Mouse (Mus musculus) heart, adult 2 months (tissue): ENCODE data around the gene Wipf1. TPM values are rescaled to one million over a fixed set of nuclear protein-coding genes. Genes with fewer than 3 reads are reported as not detected.
A peak's percentile ranks its signal among the peaks of the same experiment; 100 is the strongest.

Source experiments
- DNase-seq, 2 experiments: peaks; one replicate each; pipeline ENCODE4 v3.0.0; 2021
- H3K27ac ChIP-seq: fragments of 200-600 bp; 2 replicates; pipeline ENCODE4 v1.8.1; 2022
- H3K27me3 ChIP-seq: fragments of 200-500 bp; 2 replicates; pipeline ENCODE4 v1.6.1; 2012; ENCODE audit warnings: mild to moderate bottlenecking, low read length, inconsistent platforms, mixed read lengths; ENCODE audit not compliant: control insufficient read depth, insufficient read depth
- H3K36me3 ChIP-seq: fragments of 200-500 bp; 2 replicates; pipeline ENCODE4 v1.6.1; 2012; ENCODE audit warnings: low read length, inconsistent platforms; ENCODE audit not compliant: control insufficient read depth, insufficient read depth
- H3K4me1 ChIP-seq: fragments of 200-500 bp; 2 replicates; pipeline ENCODE4 v1.6.1; 2011; ENCODE audit warnings: low read length; ENCODE audit not compliant: control insufficient read depth, insufficient read depth
- H3K4me3 ChIP-seq: fragments of 200-600 bp; 2 replicates; pipeline ENCODE4 v1.8.1; 2022
- H3K79me2 ChIP-seq: fragments of 200-500 bp; replicated peaks from 2 replicates; pipeline ENCODE4 v1.6.1; 2012; ENCODE audit warnings: mild to moderate bottlenecking, inconsistent platforms, low read length, moderate library complexity, mixed read lengths; ENCODE audit not compliant: control insufficient read depth, insufficient read depth
- H3K9ac ChIP-seq: fragments of 200-500 bp; 2 replicates; pipeline ENCODE4 v1.6.1; 2012; ENCODE audit warnings: low read depth, mild to moderate bottlenecking, control low read depth, inconsistent platforms, low read length, mixed read lengths
- CTCF ChIP-seq: fragments of 200-600 bp; IDR thresholded peaks from 2 replicates; pipeline ENCODE4 v1.8.1; 2022; ENCODE audit warnings: antibody characterized with exemption, mild to moderate bottlenecking, moderate library complexity
- EP300 ChIP-seq: fragments of 200-500 bp; IDR thresholded peaks from 2 replicates; pipeline ENCODE4 v1.6.1; 2011; ENCODE audit warnings: low read depth, low read length, control low read depth; ENCODE audit not compliant: insufficient read depth
- POLR2A ChIP-seq: fragments of 200-500 bp; IDR thresholded peaks from 2 replicates; pipeline ENCODE4 v1.6.1; 2011; ENCODE audit warnings: mild to moderate bottlenecking, low read depth, low read length, control low read depth; ENCODE audit not compliant: insufficient read depth
- WGBS: fragments of 180-500 bp; shearing (Covaris S2); methylation state at CpG from one replicate; pipeline ENCODE4 v1.1.7; 2018; 5-methylcytosine and 5-hydroxymethylcytosine counted together
- intact Hi-C: fragments of 180-260 bp; cut with DNase I; formaldehyde crosslinking; loops from one replicate; pipeline ENCODE4 v1.15.1; 2025
- polyA plus RNA-seq: library from polyadenylated mRNA; depleted of rRNA; stranded (reverse); fragments of >200 nt; gene quantifications from 2 replicates; pipeline ENCODE4 v1.2.3, GENCODE M21; 2012
- total RNA-seq, 2 experiments: library from RNA; stranded (reverse); gene quantifications; 2 replicates each; pipeline ENCODE4 v1.2.3; 2021

Gene Wipf1
- total and polyA plus RNA-seq, 3 experiments = 6.6 to 17.0 (median 12.9) TPM

- Histone ChIP-seq H3K79me2 (no peaks in the 10 kb centered on the region), H3K27ac (no peak overlapping the region), H3K4me3 (no peak overlapping the region), H3K36me3 (no peaks in the 10 kb centered on the region), H3K9ac (no peak overlapping the region), H3K27me3 (no peaks in the 10 kb centered on the region), H3K4me1 (no peaks in the 10 kb centered on the region)
- intact Hi-C loops = no loop called here
- no peak for TF ChIP-seq CTCF
- no peak for TF ChIP-seq EP300
- no peak for TF ChIP-seq POLR2A
- DNase-seq = no peak
- WGBS = 77% methylated on average over 3 of the region's 3 CpGs
Measured at GRCm38 (mm10) chr2:73394476-73394875, 135.1 kb downstream of the Wipf1 start.

DNA sequence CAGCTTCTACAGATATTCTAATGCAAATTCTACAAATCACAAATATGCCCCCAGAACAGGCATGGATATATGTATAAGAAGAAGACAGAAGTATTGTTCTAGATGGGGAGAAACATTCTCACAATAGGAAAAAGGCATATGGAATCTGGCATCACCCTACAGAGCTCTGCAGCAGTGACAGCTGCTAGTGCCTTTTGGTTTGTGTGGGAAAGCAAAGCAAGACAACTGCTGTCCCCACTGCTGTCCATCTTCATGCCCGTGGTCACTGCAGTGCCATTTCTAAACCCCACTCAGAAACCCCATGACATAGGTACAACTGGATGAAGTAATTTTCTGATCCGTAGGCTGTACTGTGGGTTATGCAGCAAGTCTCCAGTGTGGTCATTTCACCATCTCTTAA is 136.8 kb downstream of the Wipf1 start:
- Histone ChIP-seq H3K27me3 (no peaks in the 10 kb centered on the region), H3K4me3 (no peak overlapping the region), H3K79me2 (no peaks in the 10 kb centered on the region), H3K36me3 (no peaks in the 10 kb centered on the region), H3K4me1 (no peaks in the 10 kb centered on the region), H3K27ac (no peak overlapping the region), H3K9ac (no peak overlapping the region)
- intact Hi-C loops = no loop called here
- 69% methylated on average over 2 of the region's 2 CpGs for WGBS
- TF ChIP-seq CTCF = no peak
- TF ChIP-seq EP300 = no peak
- no peak for TF ChIP-seq POLR2A
- DNase-seq = no peak

DNA sequence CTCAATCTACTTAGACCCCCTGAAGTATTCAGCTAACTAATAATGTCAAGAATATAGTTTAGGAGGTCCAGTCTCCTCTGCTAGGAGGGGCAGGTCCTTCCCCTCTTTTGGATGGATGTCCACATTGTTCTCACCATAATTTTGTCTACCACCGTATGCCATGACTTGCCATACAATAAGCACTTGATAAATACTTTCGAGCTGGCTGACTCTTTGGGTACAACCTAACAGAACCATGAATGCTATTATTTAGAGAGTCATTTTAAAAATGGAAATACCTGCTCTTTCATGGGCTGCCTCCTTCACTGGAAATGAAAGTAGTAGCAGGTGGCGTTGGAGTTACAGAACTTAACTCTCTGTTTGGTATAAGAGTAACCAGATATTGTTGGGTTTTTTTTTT is 139.6 kb downstream of the Wipf1 start:
- peaks cover 2% of the 10 kb centered on the region; the same call in 1 of the 2 replicates for H3K4me1 ChIP-seq
- intact Hi-C loops = loop anchor here (5.0 kb wide), 2 partner anchors 113 to 178 kb away; no protein-coding TSS in a partner anchor
- no peak overlapping the region for H3K4me3 ChIP-seq
- no peaks in the 10 kb centered on the region for H3K36me3 ChIP-seq
- no peak overlapping the region for H3K9ac ChIP-seq
- H3K79me2 ChIP-seq = no peaks in the 10 kb centered on the region
- no peak for DNase-seq
- no peak for TF ChIP-seq CTCF
- TF ChIP-seq POLR2A = no peak
- no peak for TF ChIP-seq EP300
- 85% methylated on average over 3 of the region's 3 CpGs for WGBS
- no peak overlapping the region for H3K27ac ChIP-seq
- no peaks in the 10 kb centered on the region for H3K27me3 ChIP-seq

DNA sequence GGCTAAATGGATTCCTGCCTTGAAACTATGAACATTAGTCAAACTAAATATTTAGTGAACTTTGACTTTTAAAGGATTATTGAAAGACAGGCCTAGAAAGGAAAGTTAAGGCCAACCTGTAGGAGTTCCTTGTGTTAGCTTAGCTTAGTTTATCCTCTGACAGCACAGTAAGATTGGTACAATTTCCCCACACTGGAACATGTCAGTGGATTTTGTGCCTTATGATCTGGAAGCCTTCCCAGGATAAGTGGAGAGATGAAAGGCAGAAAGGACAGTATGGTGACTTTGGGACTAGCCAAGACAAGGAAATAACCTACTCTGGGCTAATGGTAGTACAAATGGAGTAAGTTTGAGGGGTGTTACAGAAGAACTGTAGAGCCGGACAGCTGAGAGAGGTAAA is 141.7 kb downstream of the Wipf1 start:
- intact Hi-C loops = loop anchor here (5.0 kb wide), 2 partner anchors 111 to 176 kb away; no protein-coding TSS in a partner anchor
- H3K27me3 ChIP-seq = no peaks in the 10 kb centered on the region
- H3K79me2 ChIP-seq = no peaks in the 10 kb centered on the region
- no peaks in the 10 kb centered on the region for H3K36me3 ChIP-seq
- TF ChIP-seq POLR2A (no peak), EP300 (no peak), CTCF (no peak)
- H3K27ac ChIP-seq = no peak overlapping the region
- H3K4me1 ChIP-seq = peaks cover 2% of the 10 kb centered on the region; the same call in 1 of the 2 replicates
- no peak overlapping the region for H3K4me3 ChIP-seq
- WGBS = 87% methylated on average over 1 of the region's 1 CpGs
- H3K9ac ChIP-seq = no peak overlapping the region
- DNase-seq = no peak

DNA sequence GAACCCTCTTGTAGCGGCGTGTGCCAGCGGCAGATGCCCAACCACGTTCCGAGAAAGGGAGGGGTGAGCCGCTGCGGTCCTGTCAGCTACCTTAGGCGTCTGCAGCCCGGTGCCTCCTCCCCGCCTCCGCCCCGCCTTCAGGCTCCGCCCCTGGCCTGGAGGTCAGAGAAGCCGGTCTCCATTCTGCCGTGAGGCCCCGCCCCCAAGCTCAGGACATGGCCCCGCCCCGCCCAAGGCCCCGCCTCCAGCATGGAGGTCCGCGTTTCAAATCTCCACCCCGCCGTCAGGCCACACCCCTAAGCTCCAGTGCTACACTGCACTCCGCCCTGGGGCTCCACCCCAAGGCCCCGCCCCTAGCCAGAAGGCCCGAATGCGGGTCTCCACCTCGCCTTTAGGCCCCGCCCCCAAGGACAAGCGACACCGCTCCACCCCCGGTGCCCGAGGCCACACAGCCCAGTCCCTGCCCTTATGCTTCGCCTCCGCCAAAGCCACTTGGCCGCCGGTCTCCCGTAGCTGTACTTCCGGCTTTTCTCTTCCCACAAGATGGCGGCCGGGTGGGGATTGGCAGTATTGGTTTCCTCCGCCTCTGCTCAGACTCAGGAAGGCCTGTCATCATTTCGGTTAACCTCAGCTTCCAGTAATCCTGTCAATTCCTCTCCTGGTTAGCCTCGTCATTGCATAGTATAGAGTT is 143.0 kb downstream of the Wipf1 start, which contains the start of gene Gpr155:
TSS of gene Gpr155 (minus strand) at position 217 of the 691 bp plus-strand sequence.
- H3K4me3 ChIP-seq = peak within 1 kb of the TSS; percentile 71

More for the DNA sequence above, 143.0 kb downstream of the Wipf1 start, which contains the start of gene Gpr155:
- peak; percentile 100 for DNase-seq
- H3K4me1 ChIP-seq = peaks cover 2% of the 10 kb centered on the region; the same call in 1 of the 2 replicates
- peak within 1 kb of the TSS; percentile 79 for H3K27ac ChIP-seq
- under 1% methylated on average over 44 of the region's 44 CpGs for WGBS
- intact Hi-C loops = loop anchor here (1.0 to 5.0 kb wide), 3 partner anchors 73 to 174 kb away; no protein-coding TSS in a partner anchor
- H3K27me3 ChIP-seq = no peaks in the 10 kb centered on the region
- no peaks in the 10 kb centered on the region for H3K36me3 ChIP-seq
- no peaks in the 10 kb centered on the region for H3K79me2 ChIP-seq
- H3K9ac ChIP-seq = peak within 1 kb of the TSS; percentile 74
- no peak for TF ChIP-seq CTCF
- peak; percentile 85 for TF ChIP-seq POLR2A
- TF ChIP-seq EP300 = 0 out of 2 replicates have a peak, but pooled peaks have one; percentile 68
